Mouse (Mus musculus) urinary bladder, postnatal 10 days (tissue): ENCODE results near the gene Syap1.

Experiments
- DNase-seq: peaks from one replicate; pipeline ENCODE4 v3.0.0; 2022; ENCODE audit warnings: low spot score

Gene Syap1

GRCm38 (mm10) chrX:162829741-162830140 lies 58.5 kb downstream of the Syap1 start:
- no peak for DNase-seq

GRCm38 (mm10) chrX:162829203-162829708 lies 59.0 kb downstream of the Syap1 start, which contains the start of gene Txlng:
Gene Txlng, minus strand, starts transcription at chrX:162829454.
- DNase-seq, result peak; percentile 68

GRCm38 (mm10) chrX:162828783-162829182 lies 59.5 kb downstream of the Syap1 start:
- DNase-seq, result no peak

GRCm38 (mm10) chrX:162828016-162828415 lies 60.2 kb downstream of the Syap1 start:
- DNase-seq, result no peak
